Mouse (Mus musculus) liver, adult 10 weeks (tissue): ENCODE data around the gene Mypn. TPM values are rescaled to one million over a fixed set of nuclear protein-coding genes. Genes with fewer than 3 reads are reported as not detected.

Source experiments
- polyA plus RNA-seq: library from polyadenylated mRNA; stranded (reverse); fragments of 350-450 nt; fragmentation: Illumina TruSeq; extraction: RNeasy Lipid Tissue Mini Kit (QIAGEN cat#74804); gene quantifications from one replicate; pipeline ENCODE4 v1.2.3, GENCODE M21; 2014; ENCODE audit warnings: low read depth, low replicate concordance

Gene Mypn
- not detected for polyA plus RNA-seq

DNA sequence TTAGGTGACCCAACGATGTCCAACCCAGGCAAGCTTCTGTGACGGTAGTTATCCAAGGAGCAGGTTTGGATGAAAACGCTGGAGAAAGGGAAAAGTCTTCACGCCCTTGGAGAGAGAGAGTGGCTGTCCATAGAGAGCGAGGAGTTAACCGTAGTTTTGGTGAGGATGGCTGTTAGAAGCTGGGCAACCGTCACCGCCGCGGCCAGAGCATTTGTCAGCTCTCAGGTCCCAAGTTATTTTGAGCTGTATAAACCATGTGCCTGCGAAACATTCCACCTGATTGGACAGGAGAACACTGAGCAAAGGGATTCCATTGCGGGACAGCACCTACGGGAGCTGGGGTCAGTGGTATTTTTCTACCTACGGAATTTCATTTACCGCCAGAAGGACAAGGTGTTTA is at the start of gene Mypn:
Mypn (minus strand) TSS at position 225 of the 400 bp plus-strand sequence.

GRCm38 (mm10) chr10:63243493-63244054 is 39.8 kb upstream of the Mypn start, which contains the start of gene Herc4:
TSS of gene Herc4 (plus strand) at chr10:63243810.

GRCm38 (mm10) chr10:63099521-63099920 is 104.2 kb downstream of the Mypn start, which contains the start of gene Atoh7:
TSS of gene Atoh7 (plus strand) at chr10:63099651.

Other genes starting within 250 kb of the Mypn start
- gene Rufy2, start 223.7 kb downstream of the Mypn start, polyA plus RNA-seq, result 5.6 TPM
- gene Hnrnph3, start 179.7 kb downstream of the Mypn start, polyA plus RNA-seq, result 43.9 TPM
- gene Pbld2, start 179.6 kb downstream of the Mypn start, polyA plus RNA-seq, result 103 TPM
- gene Pbld1, start 143.8 kb downstream of the Mypn start, polyA plus RNA-seq, result 110 TPM
- gene Atoh7, start 104.3 kb downstream of the Mypn start, polyA plus RNA-seq, result not detected
- 133 TPM for gene Herc4, start 39.9 kb upstream of the Mypn start, polyA plus RNA-seq
- gene Sirt1, start 177.8 kb upstream of the Mypn start, polyA plus RNA-seq, result 22.7 TPM
- gene Dnajc12, start 178.5 kb upstream of the Mypn start, polyA plus RNA-seq, result 5.1 TPM
- not detected for gene Gm7075, start 217.8 kb upstream of the Mypn start, polyA plus RNA-seq
- not detected for gene Ctnna3, start 226.1 kb upstream of the Mypn start, polyA plus RNA-seq